27 mouse cellular contexts compared by ENCODE assay signal in genomic region chr7:19867751-19868399, GRCm38 (mm10). TPM values are rescaled to one million over a fixed set of nuclear protein-coding genes. Genes with fewer than 3 reads are reported as not detected.
DNase-seq lines count a peak whose midpoint lies in the region; ATAC-seq and TF ChIP-seq lines count a peak whose summit lies in the region.
"Had no signal": no experiment of that assay in that cellular context is flagged by ENCODE, and none has a peak within 500 bp of the region (broad histone marks: within the 10 kb centered on the region; RNA-seq: fewer than 3 reads in every experiment).

No protein-coding gene starts in this region.

- TF ChIP-seq CTCF in heart, adult 2 months (IDR thresholded peaks at IDR 0.05): no peak
- TF ChIP-seq CTCF in MEL (IDR thresholded peaks at IDR 0.05 in 2 of 3, conservative IDR thresholded peaks at IDR 0.05 in 1 of 3; ENCODE audit: control insufficient read depth in 1 of 3, insufficient read depth in 1 of 3, low read depth in 2 of 3, low read length in 3 of 3, poor library complexity in 1 of 3, severe bottlenecking in 1 of 3): no peak
- TF ChIP-seq CTCF in stomach, postnatal 0 days (IDR thresholded peaks at IDR 0.05; ENCODE audit: low read depth): no peak

- no peaks in the 10 kb centered on the region for H3K27me3 ChIP-seq in heart, adult 2 months (ENCODE audit: control insufficient read depth, insufficient read depth, low read length)
- no peaks in the 10 kb centered on the region; a peak in 1 of 4 replicates for H3K27me3 ChIP-seq in MEL (ENCODE audit: control insufficient read depth in 1 of 2, insufficient read depth in 2 of 2, low read length in 2 of 2)
- no peaks in the 10 kb centered on the region for H3K27me3 ChIP-seq in stomach, postnatal 0 days (ENCODE audit: control insufficient read depth, insufficient read depth, low read length)
- H3K27me3 ChIP-seq: embryonic facial prominence, embryonic 13.5 days; heart, embryonic 12.5 days had no signal

- ATAC-seq in stomach, postnatal 0 days (ENCODE audit: low FRiP score, low TSS enrichment): peak; percentile 47; the same call in 1 of the 2 replicates
- ATAC-seq in erythroid progenitor cell, adult 5-6 weeks (replicated peaks; ENCODE audit: low FRiP score, poor library complexity, severe bottlenecking): no peak
- ATAC-seq: CD4-positive, CD25-positive, alpha-beta regulatory T cell, adult 4 months; forebrain, embryonic 14.5 days had no signal

- H3K36me3 ChIP-seq in heart, adult 2 months (ENCODE audit: control insufficient read depth, insufficient read depth, low read length): no peaks in the 10 kb centered on the region
- peaks cover 0 to 10% of the 10 kb centered on the region in 2 experiments; a peak in 2 of 4 replicates for H3K36me3 ChIP-seq in MEL (ENCODE audit: control insufficient read depth in 1 of 2, insufficient read depth in 2 of 2, low read length in 2 of 2)
- no peaks in the 10 kb centered on the region for H3K36me3 ChIP-seq in stomach, postnatal 0 days (ENCODE audit: control insufficient read depth, insufficient read depth, low read length)
- H3K36me3 ChIP-seq: embryonic facial prominence, embryonic 13.5 days; G1E; heart, embryonic 12.5 days; hindbrain, embryonic 10.5 days had no signal

- H3K9ac ChIP-seq in heart, adult 2 months (ENCODE audit: low read depth, low read length): no peak overlapping the region
- no peak overlapping the region for H3K9ac ChIP-seq in MEL (ENCODE audit: control insufficient read depth, low read depth, low read length, poor library complexity, severe bottlenecking)
- H3K9ac ChIP-seq in stomach, postnatal 0 days (ENCODE audit: low read length): no peak overlapping the region
- H3K9ac ChIP-seq: embryonic facial prominence, embryonic 13.5 days; heart, embryonic 12.5 days; hindbrain, embryonic 14.5 days had no signal

- no peaks in the 10 kb centered on the region for H3K79me2 ChIP-seq in heart, adult 2 months (replicated peaks; ENCODE audit: control insufficient read depth, insufficient read depth, low read length)
- no peaks in the 10 kb centered on the region for H3K79me2 ChIP-seq in MEL (ENCODE audit: control insufficient read depth, insufficient read depth, low read length, poor library complexity)

- H3K4me2 ChIP-seq in stomach, postnatal 0 days (replicated peaks; ENCODE audit: low read depth): no peak overlapping the region
- H3K4me2 ChIP-seq: embryonic facial prominence, embryonic 13.5 days; heart, embryonic 12.5 days; hindbrain, embryonic 14.5 days had no signal

- peaks cover 29% of the 10 kb centered on the region for H3K4me1 ChIP-seq in heart, adult 2 months (ENCODE audit: control insufficient read depth, insufficient read depth, low read length)
- H3K4me1 ChIP-seq in MEL (ENCODE audit: control insufficient read depth in 1 of 2, insufficient read depth in 2 of 2, low read length in 2 of 2): peaks cover 0 to 17% of the 10 kb centered on the region in 2 experiments
- no peaks in the 10 kb centered on the region for H3K4me1 ChIP-seq in stomach, postnatal 0 days (replicated peaks; ENCODE audit: control insufficient read depth, insufficient read depth)
- H3K4me1 ChIP-seq: embryonic facial prominence, embryonic 13.5 days; hindbrain, embryonic 10.5 days had no signal

- TF ChIP-seq RAD21 in MEL (IDR thresholded peaks at IDR 0.05; ENCODE audit: low read depth, low read length): no peak

- DNase-seq in heart, adult 2 months: no peak
- DNase-seq in heart, adult 18-20 months: no peak
- peak; percentile 17 for DNase-seq in MEL (ENCODE audit: low read depth, low spot score)
- DNase-seq in large intestine, adult 2 months (ENCODE audit: low read depth, low spot score): peak; percentile 64
- peak; percentile 48 for DNase-seq in stomach, postnatal 0 days (ENCODE audit: low spot score)
- DNase-seq in frontal cortex, adult 2 months (ENCODE audit: extremely low spot score in 1 of 2, low spot score in 1 of 2): no peak
- DNase-seq: adrenal gland, postnatal 10 days; B cell, adult 2 months; cerebellum, adult 11 months; cerebellum, adult 9-10 months; cerebellum, postnatal 25 days; gastrocnemius, postnatal 10 days had no signal

- TF ChIP-seq EP300 in heart, adult 2 months (IDR thresholded peaks at IDR 0.05; ENCODE audit: insufficient read depth, low read depth, low read length): no peak
- no peak for TF ChIP-seq EP300 in MEL (IDR thresholded peaks at IDR 0.05; ENCODE audit: low read depth in 1 of 2, low read length in 2 of 2)
- TF ChIP-seq EP300 in stomach, postnatal 0 days (optimal IDR thresholded peaks at IDR 0.05): no peak

- TF ChIP-seq POLR2A in heart, adult 2 months (IDR thresholded peaks at IDR 0.05; ENCODE audit: insufficient read depth, low read depth, low read length): no peak
- TF ChIP-seq POLR2A in MEL (IDR thresholded peaks at IDR 0.05; ENCODE audit: control insufficient read depth in 1 of 2, insufficient read depth in 1 of 2, low read depth in 1 of 2, low read length in 2 of 2, poor library complexity in 1 of 2): no peak

- intact Hi-C loops in heart, adult 2 months (cut with DNase I): no loop called here

- peak overlapping the region; percentile 38; the same call in 1 of the 2 replicates for H3K27ac ChIP-seq in heart, adult 2 months
- H3K27ac ChIP-seq in MEL (ENCODE audit: control insufficient read depth, low read depth, low read length): no peak overlapping the region
- H3K27ac ChIP-seq in stomach, postnatal 0 days (replicated peaks): no peak overlapping the region
- H3K27ac ChIP-seq: embryonic facial prominence, embryonic 13.5 days; hindbrain, embryonic 10.5 days; hindbrain, embryonic 14.5 days had no signal

- 65% methylated on average over 16 of the region's 16 CpGs for whole genome bisulfite sequencing in heart, adult 2 months
- WGBS in large intestine, adult 2 months: 38% methylated on average over 16 of the region's 16 CpGs
- WGBS in stomach, postnatal 0 days: 65% methylated on average over 16 of the region's 16 CpGs

- H3K4me3 ChIP-seq in heart, adult 2 months: no peak overlapping the region
- H3K4me3 ChIP-seq in MEL (ENCODE audit: control insufficient read depth in 1 of 2, insufficient read depth in 1 of 2, low read depth in 2 of 2, low read length in 2 of 2): no peak overlapping the region
- H3K4me3 ChIP-seq in stomach, postnatal 0 days (ENCODE audit: low read depth, low read length): no peak overlapping the region
- H3K4me3 ChIP-seq: embryonic facial prominence, embryonic 13.5 days; heart, embryonic 12.5 days; hindbrain, embryonic 10.5 days had no signal

- no peaks in the 10 kb centered on the region for H3K9me3 ChIP-seq in MEL (replicated peaks; ENCODE audit: insufficient read depth, low read length)
- no peaks in the 10 kb centered on the region for H3K9me3 ChIP-seq in stomach, postnatal 0 days (ENCODE audit: control insufficient read depth, low read length)
- H3K9me3 ChIP-seq: embryonic facial prominence, embryonic 13.5 days; G1E; heart, embryonic 12.5 days had no signal

RNA-seq across cellular contexts. Expression of gene Ceacam16, which starts 6.8 kb away (rescaled TPM):
- under 1 TPM in 1 of 2 experiments, not detected in 1; 0.14 TPM for total RNA-seq in heart, adult 2 months (2021)
- polyA plus RNA-seq in heart, adult 2 months (2012; rRNA removed): 0.35 and 0.66 TPM in 2 replicates
- not detected for total RNA-seq in heart, adult 18-20 months (2021)
- 0.12 TPM in 1 of 2 replicates, not detected in the other for total RNA-seq in MEL (2012; rRNA removed)
- under 1 TPM in 1 of 2 experiments, not detected in 1; 0.18 TPM for polyA plus RNA-seq in MEL (2012; ENCODE audit: insufficient read depth in 1 of 2, insufficient read length in 2 of 2, low read depth in 1 of 2, low replicate concordance in 2 of 2, missing spikeins in 1 of 2)
- 0.47 and 0.66 TPM in 2 replicates for polyA plus RNA-seq in large intestine, adult 2 months (2012; rRNA removed)
- not detected in 2 replicates for polyA plus RNA-seq in stomach, postnatal 0 days (2015; fragmentation: Nextera tagmentation; extraction: Ambion mirVana)
- polyA plus RNA-seq in frontal cortex, adult 2 months (2012; rRNA removed): not detected in 2 replicates
- total RNA-seq in erythroid progenitor cell, adult 5-6 weeks (2015; ENCODE audit: low replicate concordance): not detected in 2 replicates
- total RNA-seq in erythroid progenitor cell, adult 5-6 weeks (2017; ENCODE audit: low replicate concordance): not detected in 2 replicates
- total RNA-seq: gastrocnemius, postnatal 10 days; gastrocnemius, postnatal 4 days had no signal
- polyA plus RNA-seq: brain, embryonic 14.5 days; CD4-positive, CD25-positive, alpha-beta regulatory T cell, adult 4 months; cortical plate, adult 2 months; embryonic facial prominence, embryonic 13.5 days; forebrain, embryonic 14.5 days; heart, embryonic 12.5 days; heart, embryonic 16.5 days; hindbrain, embryonic 10.5 days had no signal

RNA-seq across cellular contexts. Expression of gene Gm19345, which starts 16.1 kb away (rescaled TPM):
- total RNA-seq in heart, adult 2 months (2021): not detected
- not detected in 2 replicates for polyA plus RNA-seq in heart, adult 2 months (2012; rRNA removed)
- not detected for total RNA-seq in heart, adult 18-20 months (2021)
- total RNA-seq in MEL (2012; rRNA removed): not detected in 2 replicates
- not detected for polyA plus RNA-seq in MEL (2012; ENCODE audit: insufficient read depth in 1 of 2, insufficient read length in 2 of 2, low read depth in 1 of 2, low replicate concordance in 2 of 2, missing spikeins in 1 of 2)
- polyA plus RNA-seq in large intestine, adult 2 months (2012; rRNA removed): 0.19 and 0.25 TPM in 2 replicates
- polyA plus RNA-seq in stomach, postnatal 0 days (2015; fragmentation: Nextera tagmentation; extraction: Ambion mirVana): 0.29 and 0.41 TPM in 2 replicates
- 3.9 and 5.2 TPM in 2 replicates for polyA plus RNA-seq in frontal cortex, adult 2 months (2012; rRNA removed)
- not detected in 2 replicates for total RNA-seq in erythroid progenitor cell, adult 5-6 weeks (2015; ENCODE audit: low replicate concordance)
- not detected in 2 replicates for total RNA-seq in erythroid progenitor cell, adult 5-6 weeks (2017; ENCODE audit: low replicate concordance)
- total RNA-seq: adrenal gland, postnatal 10 days; adrenal gland, postnatal 4 days; G1E; gastrocnemius, postnatal 10 days; gastrocnemius, postnatal 4 days; heart, adult 8-10 months; heart, postnatal 25 days had no signal
- polyA plus RNA-seq: CD4-positive, CD25-positive, alpha-beta regulatory T cell, adult 4 months; G1E; heart, embryonic 12.5 days; heart, embryonic 16.5 days had no signal

RNA-seq across cellular contexts. Expression of gene Ceacam19, which starts 19.9 kb away (rescaled TPM):
- total RNA-seq in heart, adult 2 months (2021): not detected
- polyA plus RNA-seq in heart, adult 2 months (2012; rRNA removed): not detected in 2 replicates
- not detected for total RNA-seq in heart, adult 18-20 months (2021)
- total RNA-seq in MEL (2012; rRNA removed): 0.04 TPM in 1 of 2 replicates, not detected in the other
- polyA plus RNA-seq in MEL (2012; ENCODE audit: insufficient read depth in 1 of 2, insufficient read length in 2 of 2, low read depth in 1 of 2, low replicate concordance in 2 of 2, missing spikeins in 1 of 2): under 1 TPM in 1 of 2 experiments, not detected in 1; 0.03 TPM
- 0.03 and 0.07 TPM in 2 replicates for polyA plus RNA-seq in large intestine, adult 2 months (2012; rRNA removed)
- polyA plus RNA-seq in stomach, postnatal 0 days (2015; fragmentation: Nextera tagmentation; extraction: Ambion mirVana): 9.5 and 10.2 TPM in 2 replicates
- not detected in 2 replicates for polyA plus RNA-seq in frontal cortex, adult 2 months (2012; rRNA removed)
- total RNA-seq in erythroid progenitor cell, adult 5-6 weeks (2015; ENCODE audit: low replicate concordance): not detected in 2 replicates
- total RNA-seq in erythroid progenitor cell, adult 5-6 weeks (2017; ENCODE audit: low replicate concordance): not detected in 2 replicates
- total RNA-seq: adrenal gland, postnatal 10 days; adrenal gland, postnatal 4 days; gastrocnemius, postnatal 10 days; gastrocnemius, postnatal 4 days; heart, adult 8-10 months; heart, postnatal 25 days had no signal
- polyA plus RNA-seq: CD4-positive, CD25-positive, alpha-beta regulatory T cell, adult 4 months; cortical plate, adult 2 months; forebrain, embryonic 14.5 days; G1E; heart, embryonic 12.5 days; hindbrain, embryonic 10.5 days; hindbrain, embryonic 14.5 days had no signal

RNA-seq across cellular contexts. Expression of gene Bcl3, which starts 45.3 kb away (rescaled TPM):
- total RNA-seq in heart, adult 2 months (2021): 1 to 10 TPM; 3.5 to 6.1 TPM
- 11.9 and 14.0 TPM in 2 replicates for polyA plus RNA-seq in heart, adult 2 months (2012; rRNA removed)
- total RNA-seq in heart, adult 18-20 months (2021): 1 to 10 TPM; 2.9 to 3.7 TPM
- total RNA-seq in MEL (2012; rRNA removed): 1.7 and 2.7 TPM in 2 replicates
- polyA plus RNA-seq in MEL (2012; ENCODE audit: insufficient read depth in 1 of 2, insufficient read length in 2 of 2, low read depth in 1 of 2, low replicate concordance in 2 of 2, missing spikeins in 1 of 2): 1 to 10 TPM in 1 of 2 experiments, not detected in 1; 6.7 TPM
- 94.9 and 95.0 TPM in 2 replicates for polyA plus RNA-seq in large intestine, adult 2 months (2012; rRNA removed)
- 8.9 and 9.1 TPM in 2 replicates for polyA plus RNA-seq in stomach, postnatal 0 days (2015; fragmentation: Nextera tagmentation; extraction: Ambion mirVana)
- 0.56 and 0.69 TPM in 2 replicates for polyA plus RNA-seq in frontal cortex, adult 2 months (2012; rRNA removed)
- 15.5 and 21.3 TPM in 2 replicates for total RNA-seq in erythroid progenitor cell, adult 5-6 weeks (2015; ENCODE audit: low replicate concordance)
- 0.77 TPM in 1 of 2 replicates, not detected in the other for total RNA-seq in erythroid progenitor cell, adult 5-6 weeks (2017; ENCODE audit: low replicate concordance)

RNA-seq across cellular contexts. Expression of gene Pvr, which starts 53.1 kb away (rescaled TPM):
- 10 to 100 TPM; 20.1 to 24.5 TPM for total RNA-seq in heart, adult 2 months (2021)
- 18.1 and 34.0 TPM in 2 replicates for polyA plus RNA-seq in heart, adult 2 months (2012; rRNA removed)
- total RNA-seq in heart, adult 18-20 months (2021): 10 to 100 TPM; 18.5 to 19.5 TPM
- total RNA-seq in MEL (2012; rRNA removed): not detected in 2 replicates
- not detected for polyA plus RNA-seq in MEL (2012; ENCODE audit: insufficient read depth in 1 of 2, insufficient read length in 2 of 2, low read depth in 1 of 2, low replicate concordance in 2 of 2, missing spikeins in 1 of 2)
- 8.8 and 13.4 TPM in 2 replicates for polyA plus RNA-seq in large intestine, adult 2 months (2012; rRNA removed)
- 6.2 and 6.7 TPM in 2 replicates for polyA plus RNA-seq in stomach, postnatal 0 days (2015; fragmentation: Nextera tagmentation; extraction: Ambion mirVana)
- 12.0 and 14.5 TPM in 2 replicates for polyA plus RNA-seq in frontal cortex, adult 2 months (2012; rRNA removed)
- total RNA-seq in erythroid progenitor cell, adult 5-6 weeks (2015; ENCODE audit: low replicate concordance): 0.72 TPM in 1 of 2 replicates, not detected in the other
- total RNA-seq in erythroid progenitor cell, adult 5-6 weeks (2017; ENCODE audit: low replicate concordance): 0.13 and 2.0 TPM in 2 replicates
- polyA plus RNA-seq: G1E had no signal

Comparison
In these comparisons a context has a peak if more than half of its experiments do, and no peak if none do; other contexts are left out.
1. DNase-seq: peak in MEL (single experiment), large intestine, adult 2 months (single experiment) and stomach, postnatal 0 days (single experiment); none in heart, adult 2 months (0 of 2), heart, adult 18-20 months (0 of 2) and frontal cortex, adult 2 months (0 of 2).